Mouse (Mus musculus): ENCODE data around the gene Hist1h3d. TPM values are rescaled to one million over a fixed set of nuclear protein-coding genes. Genes with fewer than 3 reads are reported as not detected.
"Not testable (repeated sequence)": the region's sequence is repeated elsewhere in the genome, so short reads cannot be mapped to it uniquely, and the experiment has no call there.

The Hist1h3d gene
- polyA plus RNA-seq, 1 experiment from 2014 or later = 6.6 TPM

DNA sequence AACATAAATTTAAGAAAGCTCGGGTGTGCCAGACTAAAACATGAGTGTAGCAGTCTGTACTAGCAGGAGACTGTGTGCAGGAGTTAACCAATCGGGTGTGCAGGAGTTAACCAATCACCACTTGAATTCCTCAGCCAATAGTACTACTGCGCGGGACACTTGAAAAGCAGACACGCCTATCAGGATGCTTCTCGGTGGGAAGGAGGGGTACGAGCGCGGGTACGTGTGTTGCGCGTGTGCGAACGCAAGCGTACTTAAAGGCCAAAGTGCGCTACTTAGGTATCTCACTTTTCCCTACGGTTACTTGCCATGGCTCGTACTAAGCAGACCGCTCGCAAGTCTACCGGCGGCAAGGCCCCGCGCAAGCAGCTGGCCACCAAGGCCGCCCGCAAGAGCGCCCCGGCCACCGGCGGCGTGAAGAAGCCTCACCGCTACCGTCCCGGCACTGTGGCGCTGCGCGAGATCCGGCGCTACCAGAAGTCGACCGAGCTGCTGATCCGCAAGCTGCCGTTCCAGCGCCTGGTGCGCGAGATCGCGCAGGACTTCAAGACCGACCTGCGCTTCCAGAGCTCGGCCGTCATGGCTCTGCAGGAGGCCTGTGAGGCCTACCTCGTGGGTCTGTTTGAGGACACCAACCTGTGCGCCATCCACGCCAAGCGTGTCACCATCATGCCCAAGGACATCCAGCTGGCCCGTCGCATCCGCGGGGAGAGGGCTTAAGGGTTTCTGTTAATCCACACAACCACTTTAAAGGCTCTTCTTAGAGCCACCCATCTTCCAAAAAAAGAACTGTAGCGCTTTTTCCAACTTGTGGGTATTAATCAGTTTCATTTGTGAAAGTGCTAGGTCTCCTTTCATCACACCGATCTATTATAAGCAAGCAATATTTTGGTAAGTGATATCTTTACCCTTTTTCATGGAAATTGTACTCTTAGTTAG, 40.2 kb upstream of the Hist1h3d start, which contains the start of gene Hist1h3g:
Gene Hist1h3g, plus strand, starts transcription at position 286 of the 939 bp plus-strand sequence.
- Histone ChIP-seq H3K4me3 (replicated peaks) (peak within 1 kb of the TSS; percentile 50), H3K9ac (peak within 1 kb of the TSS; percentile 70), H3K4me1 (peaks cover 30% of the 10 kb centered on the region), H3K27ac (peak within 1 kb of the TSS; percentile 98), H3K4me2 (peak within 1 kb of the TSS; percentile 58)
- not testable (repeated sequence) for H3K9me3 ChIP-seq; H3K36me3 ChIP-seq (replicated peaks); H3K27me3 ChIP-seq
- peak; percentile 90 for ATAC-seq (ENCODE audit: low FRiP score)
- under 1% methylated on average over 48 of the region's 62 CpGs for WGBS

DNA sequence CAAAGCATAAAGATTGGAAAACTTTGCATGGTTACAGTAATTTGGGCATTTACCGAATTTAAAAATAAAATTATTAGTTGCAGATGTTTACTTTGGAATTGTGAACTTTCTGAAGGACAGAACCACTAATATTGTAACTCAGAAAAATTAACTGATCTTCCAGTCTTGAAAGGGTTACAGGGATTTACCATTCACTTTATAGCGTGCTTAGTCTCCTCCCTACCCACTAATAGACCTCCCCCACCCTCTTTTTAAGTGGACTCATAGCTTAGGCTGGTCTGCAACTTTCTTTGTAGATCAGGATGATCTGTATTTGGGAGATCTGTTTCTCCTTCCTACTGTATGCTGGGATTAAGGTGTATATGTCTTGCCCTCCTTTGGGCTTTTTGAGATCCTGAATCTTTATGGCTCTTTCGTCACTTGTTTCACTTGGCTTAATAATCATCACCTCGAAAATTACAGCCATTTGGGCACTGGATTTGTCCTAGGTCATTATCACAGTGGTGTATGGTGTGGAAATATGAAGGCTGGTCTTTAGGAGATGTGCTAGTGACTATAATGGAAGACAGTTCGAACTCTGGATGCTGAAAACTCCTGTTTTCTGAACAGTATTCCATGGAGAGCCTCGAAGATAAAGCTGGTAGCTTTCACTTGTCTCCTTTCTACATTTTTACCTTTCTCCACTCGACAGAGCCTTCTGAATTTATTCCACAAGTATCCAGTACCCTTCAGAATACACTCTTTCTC, 39.3 kb upstream of the Hist1h3d start:
- peaks cover 30% of the 10 kb centered on the region for H3K4me1 ChIP-seq
- H3K4me3 ChIP-seq (replicated peaks) = peak overlapping the region; percentile 50
- peak overlapping the region; percentile 63 for H3K9ac ChIP-seq
- H3K27ac ChIP-seq = peak overlapping the region; percentile 77
- no peaks in the 10 kb centered on the region for H3K27me3 ChIP-seq
- no peaks in the 10 kb centered on the region for H3K36me3 ChIP-seq (replicated peaks)
- H3K4me2 ChIP-seq = peak overlapping the region; percentile 58
- H3K9me3 ChIP-seq = no peaks in the 10 kb centered on the region
- WGBS = 20% methylated on average over 7 of the region's 7 CpGs
- no peak for ATAC-seq (ENCODE audit: low FRiP score)

DNA sequence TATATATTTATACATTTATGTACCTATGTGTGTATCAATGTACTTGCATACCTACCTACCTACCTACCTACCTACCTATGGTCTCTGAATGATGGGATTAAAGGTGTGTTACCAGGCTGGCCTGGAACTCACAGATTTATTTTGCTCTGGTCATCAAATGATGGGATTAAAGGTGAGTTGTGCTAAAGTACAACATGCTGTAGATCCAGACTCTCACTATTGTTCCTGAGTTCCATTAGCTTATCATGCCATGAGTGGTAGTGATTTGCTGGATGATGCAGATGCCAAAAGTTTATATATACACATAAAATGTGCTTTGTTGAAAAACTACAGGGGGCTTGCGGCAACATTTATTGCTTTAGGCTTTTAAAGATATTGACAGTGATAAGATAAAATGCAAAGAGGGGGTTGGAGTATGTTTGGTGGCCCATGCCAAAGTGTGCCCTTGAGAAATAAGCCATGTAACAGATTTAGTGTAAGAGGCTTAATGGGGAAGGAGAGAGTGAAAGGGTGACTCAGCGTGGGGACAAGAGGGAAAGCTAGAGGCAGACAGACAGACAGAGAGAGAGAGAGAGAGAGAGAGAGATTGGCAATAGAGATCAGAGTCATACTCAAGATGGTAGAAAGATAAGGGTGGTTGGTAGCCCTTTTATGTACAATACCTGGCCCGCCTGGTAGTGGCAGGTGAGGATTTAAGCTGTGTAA, 38.4 kb upstream of the Hist1h3d start:
- WGBS = 77% methylated on average over 3 of the region's 3 CpGs
- Histone ChIP-seq H3K4me2 (peak overlapping the region; percentile 58), H3K36me3 (replicated peaks) (no peaks in the 10 kb centered on the region), H3K27me3 (no peaks in the 10 kb centered on the region), H3K4me3 (replicated peaks) (peak overlapping the region; percentile 50), H3K9ac (peak overlapping the region; percentile 63; the same call in 1 of the 2 replicates), H3K27ac (0 out of 2 replicates have a peak overlapping the region, but pooled peaks have one; percentile 58), H3K4me1 (peaks cover 31% of the 10 kb centered on the region), H3K9me3 (no peaks in the 10 kb centered on the region)
- ATAC-seq (ENCODE audit: low FRiP score) = no peak

DNA sequence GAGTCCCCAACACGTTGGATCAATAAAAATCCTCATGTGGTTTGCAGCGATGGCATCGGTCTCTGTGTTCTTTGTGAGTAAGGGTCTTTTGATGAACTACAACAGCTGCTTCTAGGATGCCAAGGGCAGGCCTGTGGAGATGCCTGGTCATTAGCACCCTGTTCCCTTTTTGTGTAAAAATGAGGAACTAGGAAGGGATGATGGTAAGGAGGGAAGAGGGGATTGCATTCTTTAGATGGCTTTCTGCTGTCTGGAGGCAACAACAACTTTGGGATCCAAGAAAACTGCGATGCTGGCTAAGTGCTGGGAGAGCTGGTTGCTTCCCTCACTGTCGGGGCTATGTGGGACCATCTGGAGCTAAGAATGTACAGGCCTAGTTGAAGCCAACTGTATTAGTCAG, 37.3 kb upstream of the Hist1h3d start:
- Histone ChIP-seq H3K9me3 (no peaks in the 10 kb centered on the region), H3K36me3 (replicated peaks) (no peaks in the 10 kb centered on the region), H3K4me3 (replicated peaks) (no peak overlapping the region), H3K4me1 (peaks cover 27% of the 10 kb centered on the region), H3K9ac (no peak overlapping the region), H3K27ac (0 out of 2 replicates have a peak overlapping the region, but pooled peaks have one; percentile 19), H3K27me3 (no peaks in the 10 kb centered on the region), H3K4me2 (no peak overlapping the region)
- 81% methylated on average over 5 of the region's 5 CpGs for WGBS
- no peak for ATAC-seq (ENCODE audit: low FRiP score)

DNA sequence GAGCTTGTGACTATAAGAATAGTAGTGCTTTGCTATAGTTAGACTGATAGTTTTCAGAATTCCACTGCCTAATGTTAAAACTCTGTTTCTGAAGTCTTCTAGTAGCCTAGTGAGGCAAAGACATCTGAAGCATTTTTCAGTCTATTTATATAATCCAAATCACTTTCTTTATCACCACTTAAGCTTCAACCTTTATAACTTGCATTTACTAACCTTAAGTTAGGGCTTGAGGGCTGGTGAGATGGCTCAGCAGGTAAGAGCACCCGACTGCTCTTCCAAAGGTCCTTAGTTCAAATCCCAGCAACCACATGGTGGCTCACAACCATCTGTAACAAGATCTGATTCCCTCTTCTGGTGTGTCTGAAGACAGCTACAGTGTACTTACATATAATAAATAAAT, 35.7 kb upstream of the Hist1h3d start:
- H3K4me3 ChIP-seq (replicated peaks); H3K36me3 ChIP-seq (replicated peaks); H3K27ac ChIP-seq; ATAC-seq (ENCODE audit: low FRiP score); H3K9ac ChIP-seq; H3K27me3 ChIP-seq; H3K9me3 ChIP-seq; H3K4me2 ChIP-seq: not testable (repeated sequence)
- WGBS = 70% methylated on average over 1 of the region's 1 CpGs
- peaks cover 21% of the 10 kb centered on the region for H3K4me1 ChIP-seq

GRCm38 (mm10) chr13:23541497-23541896, 34.1 kb upstream of the Hist1h3d start:
- Histone ChIP-seq H3K9ac (no peak overlapping the region), H3K4me2 (no peak overlapping the region), H3K36me3 (replicated peaks) (no peaks in the 10 kb centered on the region), H3K27ac (no peak overlapping the region), H3K9me3 (no peaks in the 10 kb centered on the region), H3K4me1 (peaks cover 19% of the 10 kb centered on the region; the same call in 1 of the 2 replicates), H3K27me3 (no peaks in the 10 kb centered on the region), H3K4me3 (replicated peaks) (no peak overlapping the region)
- no peak for ATAC-seq (ENCODE audit: low FRiP score)
- 83% methylated on average over 3 of the region's 3 CpGs for WGBS

DNA sequence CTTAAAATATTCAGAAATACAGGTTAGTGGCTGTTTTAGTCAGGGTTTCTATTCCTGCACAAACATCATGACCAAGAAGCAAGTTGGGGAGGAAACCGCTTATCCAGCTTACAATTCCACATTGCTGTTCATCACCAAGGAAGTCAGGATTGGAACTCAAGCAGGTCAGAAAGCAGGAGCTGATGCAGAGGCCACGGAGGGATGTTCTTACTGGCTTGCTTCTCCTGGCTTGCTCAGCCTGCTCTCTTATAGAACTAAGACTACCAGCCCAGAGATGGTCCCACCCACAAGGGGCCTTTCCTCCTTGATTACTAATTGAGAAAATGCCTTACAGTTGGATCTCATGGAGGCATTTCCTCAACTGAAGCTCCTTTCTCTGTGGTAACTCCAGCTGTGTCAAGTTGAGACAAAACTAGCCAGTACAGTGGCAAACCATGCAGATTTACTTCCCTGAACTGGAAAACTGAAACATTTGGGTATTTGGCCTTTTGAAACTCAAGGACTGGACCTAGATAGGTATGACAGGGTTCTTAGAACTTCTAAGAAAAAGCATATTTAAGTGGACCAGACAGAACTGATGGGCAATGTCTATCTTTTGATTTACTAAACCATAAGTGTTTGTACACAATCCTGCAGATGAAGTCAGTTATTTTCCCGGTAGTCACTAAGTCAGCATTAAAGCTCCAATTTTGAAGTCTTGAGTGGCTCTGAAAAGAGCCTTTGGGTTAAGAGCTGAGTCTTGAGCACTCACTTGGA, 33.2 kb upstream of the Hist1h3d start:
- not testable (repeated sequence) for H3K9me3 ChIP-seq; H3K27me3 ChIP-seq; H3K36me3 ChIP-seq (replicated peaks); ATAC-seq (ENCODE audit: low FRiP score)
- peak overlapping the region; percentile 62 for H3K4me2 ChIP-seq
- 5% methylated on average over 3 of the region's 3 CpGs for WGBS
- H3K9ac ChIP-seq = peak overlapping the region; percentile 61
- H3K27ac ChIP-seq = peak overlapping the region; percentile 91
- peak overlapping the region; percentile 45 for H3K4me3 ChIP-seq (replicated peaks)
- peaks cover 12% of the 10 kb centered on the region; the same call in 1 of the 2 replicates for H3K4me1 ChIP-seq

DNA sequence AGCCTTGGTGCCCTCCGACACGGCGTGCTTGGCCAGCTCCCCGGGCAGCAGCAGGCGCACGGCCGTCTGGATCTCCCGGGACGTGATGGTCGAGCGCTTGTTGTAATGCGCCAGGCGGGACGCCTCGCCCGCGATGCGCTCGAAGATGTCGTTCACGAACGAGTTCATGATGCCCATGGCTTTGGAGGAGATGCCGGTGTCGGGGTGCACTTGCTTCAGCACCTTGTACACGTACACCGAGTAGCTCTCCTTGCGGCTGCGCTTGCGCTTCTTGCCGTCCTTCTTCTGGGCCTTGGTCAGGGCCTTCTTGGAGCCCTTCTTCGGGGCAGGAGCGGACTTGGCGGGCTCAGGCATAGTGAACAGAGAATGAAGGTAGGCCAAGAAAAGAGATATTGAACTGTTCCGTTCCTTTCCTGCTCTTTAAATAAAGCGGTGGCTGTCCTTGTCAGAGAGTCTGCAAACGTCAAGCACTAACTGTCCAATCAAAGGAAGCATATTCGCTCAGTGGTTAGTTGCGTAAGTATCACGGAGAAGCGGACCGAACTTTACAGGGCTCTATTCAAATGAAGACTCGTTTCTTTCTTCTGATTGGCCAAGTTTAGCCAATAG, 32.5 kb upstream of the Hist1h3d start, which contains the start of gene Hist1h2bh:
Gene Hist1h2bh, minus strand, starts transcription at position 394 of the 609 bp plus-strand sequence.
- H3K9me3 ChIP-seq; H3K27me3 ChIP-seq; H3K36me3 ChIP-seq (replicated peaks): not testable (repeated sequence)
- Histone ChIP-seq H3K4me1 (peaks cover 10% of the 10 kb centered on the region; the same call in 1 of the 2 replicates), H3K4me2 (peak within 1 kb of the TSS; percentile 62), H3K4me3 (replicated peaks) (peak within 1 kb of the TSS; percentile 47), H3K9ac (peak within 1 kb of the TSS; percentile 61), H3K27ac (peak within 1 kb of the TSS; percentile 92)
- ATAC-seq (ENCODE audit: low FRiP score) = peak; percentile 92
- WGBS = under 1% methylated on average over 42 of the region's 42 CpGs

GRCm38 (mm10) chr13:23543965-23544786, 31.4 kb upstream of the Hist1h3d start, which contains the start of gene Hist1h3f:
Hist1h3f (plus strand) TSS chr13:23544052.
- peak; percentile 95 for ATAC-seq (ENCODE audit: low FRiP score)
- Histone ChIP-seq H3K4me1 (peaks cover 10% of the 10 kb centered on the region; the same call in 1 of the 2 replicates), H3K27me3 (no peaks in the 10 kb centered on the region), H3K9ac (peak within 1 kb of the TSS; percentile 61), H3K27ac (peak within 1 kb of the TSS; percentile 94), H3K36me3 (replicated peaks) (no peaks in the 10 kb centered on the region), H3K4me3 (replicated peaks) (peak within 1 kb of the TSS; percentile 47), H3K9me3 (no peaks in the 10 kb centered on the region), H3K4me2 (peak within 1 kb of the TSS; percentile 62)
- under 1% methylated on average over 25 of the region's 45 CpGs for WGBS

DNA sequence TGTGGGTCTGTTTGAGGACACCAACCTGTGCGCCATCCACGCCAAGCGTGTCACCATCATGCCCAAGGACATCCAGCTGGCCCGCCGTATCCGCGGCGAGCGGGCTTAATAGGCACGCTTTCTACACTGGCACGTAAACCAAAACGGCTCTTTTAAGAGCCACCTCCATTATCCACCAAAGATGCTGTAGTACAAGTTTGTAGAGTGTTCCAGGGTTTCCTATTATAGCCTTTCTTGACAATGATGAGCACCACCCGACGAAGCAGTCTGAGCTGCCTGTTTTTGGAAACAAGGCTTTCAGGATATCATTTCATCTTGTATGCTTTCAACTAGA, 30.8 kb upstream of the Hist1h3d start:
- peak; percentile 1; the same call in 1 of the 2 replicates for ATAC-seq (ENCODE audit: low FRiP score)
- not testable (repeated sequence) for H3K36me3 ChIP-seq (replicated peaks); H3K9me3 ChIP-seq; H3K27me3 ChIP-seq
- peak overlapping the region; percentile 47 for H3K4me3 ChIP-seq (replicated peaks)
- 1% methylated on average over 13 of the region's 14 CpGs for whole genome bisulfite sequencing
- H3K27ac ChIP-seq = peak overlapping the region; percentile 94
- H3K9ac ChIP-seq = peak overlapping the region; percentile 57; the same call in 1 of the 2 replicates
- H3K4me2 ChIP-seq = peak overlapping the region; percentile 62
- H3K4me1 ChIP-seq = peaks cover 10% of the 10 kb centered on the region; the same call in 1 of the 2 replicates
